In genomic region chr5:88941905-88942304, GRCm38 (mm10) we compare ENCODE assay signal across 31 mouse cellular contexts. TPM values are rescaled to one million over a fixed set of nuclear protein-coding genes. Genes with fewer than 3 reads are reported as not detected.
A peak's percentile ranks its signal among the peaks of the same experiment; 100 is the strongest.
DNase-seq lines count a peak whose midpoint lies in the region; ATAC-seq and TF ChIP-seq lines count a peak whose summit lies in the region.
"Had no signal": no experiment of that assay in that cellular context is flagged by ENCODE, and none has a peak within 500 bp of the region (broad histone marks: within the 10 kb centered on the region; RNA-seq: fewer than 3 reads in every experiment).

No protein-coding gene starts in this region.

- ATAC-seq in intestine, postnatal 0 days: no peak
- no peak for ATAC-seq in intestine, embryonic 16.5 days
- ATAC-seq: activated CD4-positive, CD25-positive, alpha-beta regulatory T cell, adult 4 months; CD4-positive, CD25-positive, alpha-beta regulatory T cell, adult 4 months; forebrain, embryonic 14.5 days; forebrain, embryonic 16.5 days; Patski had no signal

- no peak overlapping the region for H3K9ac ChIP-seq in intestine, postnatal 0 days (ENCODE audit: low read depth, low read length)
- no peak overlapping the region for H3K9ac ChIP-seq in intestine, embryonic 16.5 days (ENCODE audit: low read depth, low read length)
- H3K9ac ChIP-seq: embryonic facial prominence, embryonic 13.5 days; embryonic facial prominence, embryonic 15.5 days; forebrain, embryonic 12.5 days had no signal

- intact Hi-C loops in gastrocnemius, adult 2 months (cut with DNase I): no loop called here

- no peaks in the 10 kb centered on the region for H3K9me3 ChIP-seq in intestine, postnatal 0 days (ENCODE audit: control insufficient read depth)
- H3K9me3 ChIP-seq in intestine, embryonic 16.5 days (ENCODE audit: control insufficient read depth, low read length): no peaks in the 10 kb centered on the region
- H3K9me3 ChIP-seq: embryonic facial prominence, embryonic 13.5 days; embryonic facial prominence, embryonic 15.5 days; forebrain, embryonic 10.5 days; forebrain, embryonic 12.5 days had no signal

- TF ChIP-seq CTCF in cerebellum, adult 2 months (IDR thresholded peaks at IDR 0.05; ENCODE audit: borderline replicate concordance, insufficient read depth, low read depth, low read length): peak; percentile 23; the same call in 1 of the 2 replicates
- no peak for TF ChIP-seq CTCF in gastrocnemius, adult 2 months (IDR thresholded peaks at IDR 0.05)
- peak; percentile 26; the same call in 1 of the 2 replicates for TF ChIP-seq CTCF in intestine, postnatal 0 days (IDR thresholded peaks at IDR 0.05; ENCODE audit: low read depth)

- TF ChIP-seq POLR2A in cerebellum, adult 2 months (IDR thresholded peaks at IDR 0.05; ENCODE audit: borderline replicate concordance, insufficient read depth, low read length): no peak

- H3K36me3 ChIP-seq in intestine, postnatal 0 days (ENCODE audit: control insufficient read depth, insufficient read depth): no peaks in the 10 kb centered on the region
- H3K36me3 ChIP-seq in intestine, embryonic 16.5 days (ENCODE audit: control insufficient read depth, insufficient read depth, low read length): no peaks in the 10 kb centered on the region
- H3K36me3 ChIP-seq: embryonic facial prominence, embryonic 13.5 days; embryonic facial prominence, embryonic 15.5 days; forebrain, embryonic 10.5 days; forebrain, embryonic 12.5 days; G1E had no signal

- H3K4me2 ChIP-seq in intestine, postnatal 0 days (replicated peaks; ENCODE audit: low read depth): no peak overlapping the region
- no peak overlapping the region for H3K4me2 ChIP-seq in intestine, embryonic 16.5 days (ENCODE audit: low read depth, low read length)
- H3K4me2 ChIP-seq: embryonic facial prominence, embryonic 13.5 days; embryonic facial prominence, embryonic 15.5 days; forebrain, embryonic 12.5 days had no signal

- 45% methylated on average over 7 of the region's 7 CpGs for WGBS in cerebellum, adult 2 months
- WGBS in intestine, postnatal 0 days: 85% methylated on average over 7 of the region's 7 CpGs
- WGBS in intestine, embryonic 16.5 days: 81% methylated on average over 7 of the region's 7 CpGs

- DNase-seq in cerebellum, adult 2 months: no peak
- no peak for DNase-seq in cerebellum, adult 9-11 months
- DNase-seq in gastrocnemius, adult 2 months: no peak
- DNase-seq in gastrocnemius, postnatal 4 days (ENCODE audit: low spot score in 2 of 2): no peak
- DNase-seq in brain, adult 2 months (ENCODE audit: low read depth, low spot score): peak; percentile 42
- DNase-seq in kidney, postnatal 36 days: no peak
- DNase-seq: adrenal gland, adult 8-10 months; adrenal gland, postnatal 14 days; adrenal gland, postnatal 36 days; B cell, adult 2 months; cerebellum, adult 11 months; cerebellum, adult 18-20 months; cerebellum, adult 9-10 months; cerebellum, postnatal 14 days; cerebellum, postnatal 36 days; embryo, embryonic 11 days had no signal

- no peak overlapping the region for H3K27ac ChIP-seq in cerebellum, adult 2 months (ENCODE audit: insufficient read depth, low read length)
- H3K27ac ChIP-seq in gastrocnemius, adult 2 months: peak overlapping the region; percentile 21
- no peak overlapping the region for H3K27ac ChIP-seq in intestine, postnatal 0 days (ENCODE audit: low read depth, low read length)
- H3K27ac ChIP-seq in intestine, embryonic 16.5 days (ENCODE audit: low read length): no peak overlapping the region
- H3K27ac ChIP-seq: embryonic facial prominence, embryonic 13.5 days; embryonic facial prominence, embryonic 15.5 days; forebrain, embryonic 10.5 days; forebrain, embryonic 12.5 days had no signal

- peaks cover 14% of the 10 kb centered on the region for H3K4me1 ChIP-seq in cerebellum, adult 2 months (ENCODE audit: control insufficient read depth, insufficient read depth, low read length)
- peaks cover 11% of the 10 kb centered on the region for H3K4me1 ChIP-seq in intestine, postnatal 0 days (replicated peaks; ENCODE audit: control insufficient read depth, insufficient read depth, low read length)
- 0 out of 2 replicates have a peak, but pooled peaks cover 13% of the 10 kb centered on the region for H3K4me1 ChIP-seq in intestine, embryonic 16.5 days (ENCODE audit: control insufficient read depth, insufficient read depth, low read length)
- H3K4me1 ChIP-seq: embryonic facial prominence, embryonic 13.5 days; embryonic facial prominence, embryonic 15.5 days had no signal

- H3K27me3 ChIP-seq in cerebellum, adult 2 months (ENCODE audit: control insufficient read depth, insufficient read depth, low read length): no peaks in the 10 kb centered on the region
- no peaks in the 10 kb centered on the region for H3K27me3 ChIP-seq in intestine, postnatal 0 days (replicated peaks; ENCODE audit: control insufficient read depth, insufficient read depth, low read length)
- no peaks in the 10 kb centered on the region for H3K27me3 ChIP-seq in intestine, embryonic 16.5 days (replicated peaks; ENCODE audit: control insufficient read depth, insufficient read depth, low read length)
- H3K27me3 ChIP-seq: CH12.LX; embryonic facial prominence, embryonic 13.5 days; embryonic facial prominence, embryonic 15.5 days; forebrain, embryonic 12.5 days; Patski had no signal

- no peak overlapping the region for H3K4me3 ChIP-seq in cerebellum, adult 2 months (replicated peaks; ENCODE audit: insufficient read depth, low read depth, low read length)
- no peak overlapping the region for H3K4me3 ChIP-seq in gastrocnemius, adult 2 months
- no peak overlapping the region for H3K4me3 ChIP-seq in intestine, postnatal 0 days (ENCODE audit: low read depth, low read length)
- H3K4me3 ChIP-seq in intestine, embryonic 16.5 days (ENCODE audit: low read length): no peak overlapping the region
- H3K4me3 ChIP-seq: embryonic facial prominence, embryonic 13.5 days; embryonic facial prominence, embryonic 15.5 days; erythroblast, embryonic 14.5 days; forebrain, embryonic 10.5 days; forebrain, embryonic 12.5 days had no signal

RNA-seq across cellular contexts. Expression of gene Slc4a4, which starts 55.3 kb away (rescaled TPM):
- polyA plus RNA-seq in cerebellum, adult 2 months (2012; rRNA removed): 114 and 118 TPM in 2 replicates
- 10 to 100 TPM; 14.0 to 19.8 TPM for total RNA-seq in gastrocnemius, adult 2 months (2021)
- total RNA-seq in gastrocnemius, postnatal 4 days (2021): 10 to 100 TPM; 12.1 to 17.8 TPM
- 4.6 and 5.4 TPM in 2 replicates for polyA plus RNA-seq in intestine, postnatal 0 days (2015; fragmentation: Nextera tagmentation; extraction: Ambion mirVana)
- polyA plus RNA-seq in intestine, embryonic 16.5 days (2015; fragmentation: Nextera tagmentation; extraction: Ambion mirVana): 2.4 and 2.6 TPM in 2 replicates
- total RNA-seq: CH12.LX; common myeloid progenitor, adult 5-6 weeks had no signal
- polyA plus RNA-seq: CD4-positive, CD25-positive, alpha-beta regulatory T cell, adult 4 months; erythroblast, embryonic 14.5 days; G1E had no signal

Comparison
In these comparisons a context has a peak if more than half of its experiments do, and no peak if none do; other contexts are left out.
1. RNA of gene Slc4a4, which starts 55.3 kb away (polyA plus RNA-seq): 114 to 118 TPM in cerebellum, adult 2 months; 4.6 to 5.4 TPM in intestine, postnatal 0 days and 2.4 to 2.6 TPM in intestine, embryonic 16.5 days; every median in the first group is over 10 times any median in the second.